Mouse (Mus musculus) midbrain, embryonic 14.5 days (tissue): ENCODE data around the gene Tmem214. TPM values are rescaled to one million over a fixed set of nuclear protein-coding genes. Genes with fewer than 3 reads are reported as not detected.

Source experiments
- polyA plus RNA-seq: library from polyadenylated mRNA; unstranded; fragments of >200 nt; fragmentation: Nextera tagmentation; extraction: Ambion mirVana; gene quantifications from 2 replicates; pipeline ENCODE4 v1.2.1, GENCODE M21; 2014

Tmem214 gene
- polyA plus RNA-seq, 1 experiment from 2014 or later: 46.7 TPM

Other genes starting within 250 kb of the Tmem214 start
- gene Slc35f6, start 220.1 kb upstream of the Tmem214 start, polyA plus RNA-seq: 26.6 and 33.9 TPM in 2 replicates
- gene Cenpa, start 201.2 kb upstream of the Tmem214 start, polyA plus RNA-seq: 40.0 and 65.3 TPM in 2 replicates
- gene Dpysl5, start 156.4 kb upstream of the Tmem214 start, polyA plus RNA-seq: 219 and 240 TPM in 2 replicates
- gene Mapre3, start 53.4 kb upstream of the Tmem214 start, polyA plus RNA-seq: 125 and 129 TPM in 2 replicates
- gene Agbl5, start 20.7 kb downstream of the Tmem214 start, polyA plus RNA-seq: 25.9 and 27.8 TPM in 2 replicates
- gene Ost4, start 39.8 kb downstream of the Tmem214 start, polyA plus RNA-seq: 246 and 266 TPM in 2 replicates
- gene Emilin1, start 45.4 kb downstream of the Tmem214 start, polyA plus RNA-seq: 3.7 and 11.2 TPM in 2 replicates
- gene Khk, start 53.4 kb downstream of the Tmem214 start, polyA plus RNA-seq: 7.0 and 7.4 TPM in 2 replicates
- 43.0 and 55.3 TPM in 2 replicates for gene Cgref1, start 77.6 kb downstream of the Tmem214 start, polyA plus RNA-seq
- gene Preb, start 92.3 kb downstream of the Tmem214 start, polyA plus RNA-seq: 82.6 and 94.7 TPM in 2 replicates
- gene Tcf23, start 100.7 kb downstream of the Tmem214 start, polyA plus RNA-seq: 0.08 TPM in 2 replicates
- gene Atraid, start 180.3 kb downstream of the Tmem214 start, polyA plus RNA-seq: 163 and 183 TPM in 2 replicates
- gene Slc5a6, start 180.9 kb downstream of the Tmem214 start, polyA plus RNA-seq: 19.2 and 19.6 TPM in 2 replicates
- gene Cad, start 186.8 kb downstream of the Tmem214 start, polyA plus RNA-seq: 11.8 and 17.2 TPM in 2 replicates
- gene Dnajc5g, start 238.3 kb downstream of the Tmem214 start, polyA plus RNA-seq: not detected in 2 replicates
- 19.8 and 20.0 TPM in 2 replicates for gene Slc30a3, start 240.2 kb downstream of the Tmem214 start, polyA plus RNA-seq
- not detected in 2 replicates for gene Trim54, start 248.7 kb downstream of the Tmem214 start, polyA plus RNA-seq